Mouse (Mus musculus): ENCODE results near the gene Drc3.
"Not testable (repeated sequence)": the region's sequence is repeated elsewhere in the genome, so short reads cannot be mapped to it uniquely, and the experiment has no call there.

Gene Drc3

DNA sequence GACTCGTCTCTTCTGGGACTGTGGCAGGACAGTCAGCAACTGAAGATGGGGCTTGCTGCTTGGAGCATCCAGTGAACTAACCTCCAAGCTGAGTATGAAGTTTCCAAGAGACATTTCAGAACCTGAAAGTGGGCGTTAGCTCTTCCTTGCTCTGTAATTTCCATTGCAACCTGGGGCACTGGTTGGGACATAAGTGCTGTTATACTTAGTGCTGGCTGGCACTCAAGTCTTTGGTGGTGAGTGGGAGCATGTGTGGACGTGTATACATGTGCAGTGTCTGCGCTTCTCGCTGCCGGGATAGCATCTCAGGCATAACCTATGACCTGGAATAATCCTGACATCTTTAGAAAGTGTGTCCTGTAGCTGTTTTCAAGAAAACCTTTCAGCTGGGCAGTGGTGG is 38.2 kb downstream of the Drc3 start:
- no peak for DNase-seq (ENCODE audit: low spot score in 2 of 2)

DNA sequence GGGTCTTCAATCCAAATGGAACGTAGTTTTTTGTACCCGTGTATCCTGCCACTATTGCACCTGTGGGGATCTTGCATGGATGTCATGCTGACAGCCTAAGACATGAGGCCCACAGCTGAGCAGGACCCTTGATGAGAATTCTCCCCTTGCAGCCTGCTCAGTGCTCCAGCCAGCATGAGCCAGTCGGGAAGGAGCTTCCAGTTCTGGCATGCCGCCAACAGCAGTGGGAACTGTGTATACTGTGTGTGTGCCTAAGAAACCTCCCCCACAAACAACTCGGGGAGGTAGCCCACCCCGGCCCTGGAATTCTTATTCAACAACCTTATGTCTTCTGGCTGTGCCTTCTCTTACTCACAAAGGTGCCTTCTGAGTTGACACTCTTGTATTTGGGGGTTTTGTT is 43.4 kb downstream of the Drc3 start:
- peak in 1 of 2 experiments; percentile 5 for DNase-seq (ENCODE audit: low spot score in 2 of 2)

DNA sequence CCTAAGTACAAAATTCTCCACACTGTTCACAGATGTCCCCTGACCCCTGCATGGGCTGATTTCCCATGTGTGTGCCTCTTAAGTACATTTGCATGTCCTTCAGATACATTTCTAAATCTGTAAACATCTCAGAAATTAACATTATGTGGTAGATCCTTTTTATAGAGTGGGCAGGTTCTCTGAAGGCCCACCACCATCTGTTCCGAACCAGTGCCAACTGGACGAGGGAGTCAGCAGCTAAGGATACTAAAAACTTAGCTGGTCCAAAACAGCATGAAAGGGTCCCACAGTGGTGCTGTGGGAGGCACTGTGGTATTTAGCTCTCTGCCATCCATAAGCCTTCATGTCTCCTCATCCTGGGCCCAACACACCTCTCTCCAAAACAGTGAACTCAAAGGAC is 44.0 kb downstream of the Drc3 start:
- DNase-seq (ENCODE audit: low spot score in 2 of 2) = no peak

DNA sequence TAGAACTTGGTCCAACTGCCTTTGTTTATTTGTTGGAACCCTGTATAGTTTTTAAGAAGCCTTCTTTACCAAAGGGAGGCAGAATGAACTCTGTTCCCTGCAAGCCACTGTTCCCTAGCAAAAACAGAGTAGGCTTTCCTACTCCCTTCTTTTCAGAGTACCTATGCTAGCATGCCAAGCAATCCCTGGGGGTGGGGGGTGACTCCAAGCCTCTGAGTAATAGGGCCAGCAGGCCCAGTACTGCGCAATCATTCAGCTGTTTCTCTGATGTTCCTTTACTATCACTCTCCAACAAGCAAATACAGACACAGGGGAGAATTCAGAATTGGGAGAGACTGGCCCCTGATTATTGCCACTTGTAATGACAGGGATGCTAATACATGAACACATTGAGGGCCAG is 53.5 kb downstream of the Drc3 start:
- DNase-seq (ENCODE audit: low spot score in 2 of 2) = peak in 1 of 2 experiments; percentile 11

DNA sequence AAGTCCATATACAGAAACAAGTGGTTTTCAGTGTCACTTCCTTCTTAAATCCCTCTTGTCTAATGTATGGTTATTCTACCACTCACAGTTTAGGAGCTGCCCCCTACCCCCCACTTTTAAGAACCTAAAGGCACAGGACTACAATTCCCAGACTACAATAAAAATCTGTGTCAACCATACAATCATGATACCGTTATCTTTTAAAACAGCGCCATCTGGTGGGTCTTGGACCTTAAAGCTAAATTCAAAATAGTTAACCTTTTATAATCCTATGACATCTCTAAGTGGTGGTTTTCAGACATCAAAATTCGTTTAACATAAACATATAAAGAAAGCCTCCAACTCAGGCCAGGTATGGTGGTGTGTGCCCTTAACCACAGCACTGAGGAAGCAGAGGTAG is 59.0 kb downstream of the Drc3 start:
- peak; percentile 36 to 49 for DNase-seq (ENCODE audit: low spot score in 2 of 2)

DNA sequence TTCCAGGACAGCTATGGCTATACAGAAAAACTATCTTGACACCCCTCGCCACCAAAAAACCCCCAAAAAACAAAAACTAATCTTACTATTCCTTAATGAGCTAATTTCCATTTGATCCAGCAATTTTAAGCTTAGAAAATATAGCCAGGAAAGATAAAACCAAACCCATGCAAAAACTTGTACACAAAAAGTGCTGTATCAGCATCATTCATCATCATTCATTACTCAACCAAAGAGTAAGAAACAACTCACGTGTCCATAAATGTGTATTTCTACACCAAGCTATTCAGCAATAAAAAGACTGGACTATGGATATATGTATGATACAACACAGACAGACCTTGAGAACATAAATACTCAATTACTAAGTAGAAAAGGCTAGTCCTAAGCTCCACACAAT is 59.8 kb downstream of the Drc3 start:
- no peak for DNase-seq (ENCODE audit: low spot score in 2 of 2)

DNA sequence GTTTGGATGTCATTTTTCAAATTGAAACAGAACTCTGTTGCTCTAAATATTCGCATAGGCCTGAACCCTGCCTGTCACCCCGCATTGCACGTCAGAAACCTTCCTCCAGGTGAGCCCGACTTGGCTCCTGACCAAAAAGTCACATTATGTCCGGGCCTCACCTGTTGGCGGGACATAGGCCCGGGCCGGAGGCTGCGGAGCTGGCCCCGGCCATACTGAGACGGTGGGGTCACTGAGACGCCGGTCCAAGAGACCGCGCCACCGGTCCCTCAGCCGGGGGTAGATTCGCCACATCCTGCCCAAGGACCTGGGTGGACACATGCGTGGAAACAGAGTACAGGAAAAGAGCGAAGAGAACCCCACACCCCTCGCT is 63.4 kb downstream of the Drc3 start:
- DNase-seq (ENCODE audit: low spot score in 2 of 2) = no peak

DNA sequence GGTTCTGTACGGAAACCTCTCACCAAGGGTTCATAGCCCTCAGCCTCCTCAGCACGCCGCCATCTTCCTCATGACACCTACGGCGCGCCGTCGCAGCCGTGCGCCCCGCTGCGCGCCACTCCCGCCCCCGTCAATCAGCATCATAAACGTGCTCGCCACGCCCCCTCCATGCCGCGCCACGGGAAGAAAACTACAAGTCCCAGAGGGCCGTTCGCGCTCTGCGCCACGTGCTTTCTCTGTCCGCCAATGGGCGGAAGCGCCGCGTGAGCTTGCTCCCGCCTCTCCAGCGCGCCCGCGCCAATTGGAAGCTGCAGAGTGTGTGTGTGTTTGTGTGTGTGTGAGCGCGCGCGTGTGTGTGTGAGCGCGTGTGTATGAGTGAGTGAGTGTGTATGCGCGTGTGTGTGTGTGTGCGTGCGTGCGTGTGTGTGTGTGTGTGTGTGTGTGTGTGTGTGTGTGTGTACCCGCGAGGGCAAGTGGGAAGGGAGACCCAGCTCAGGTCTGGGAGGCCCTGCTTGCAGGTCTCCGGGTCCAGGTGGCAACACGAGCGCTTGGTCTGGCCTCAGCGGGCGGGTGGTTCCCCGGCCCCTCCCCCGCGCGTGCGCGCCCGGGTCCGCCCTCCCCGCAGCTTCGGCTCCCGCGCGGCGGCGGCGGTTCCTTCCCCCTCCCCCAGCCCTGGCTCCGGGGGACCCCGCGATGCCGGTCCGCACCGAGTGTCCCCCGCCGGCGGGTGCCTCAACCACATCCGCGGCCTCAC is 64.0 kb downstream of the Drc3 start, which contains the start of gene Gid4:
Gene Gid4, plus strand, starts transcription at position 183 of the 754 bp plus-strand sequence.
- DNase-seq (ENCODE audit: low spot score in 2 of 2) = peak; percentile 98

DNA sequence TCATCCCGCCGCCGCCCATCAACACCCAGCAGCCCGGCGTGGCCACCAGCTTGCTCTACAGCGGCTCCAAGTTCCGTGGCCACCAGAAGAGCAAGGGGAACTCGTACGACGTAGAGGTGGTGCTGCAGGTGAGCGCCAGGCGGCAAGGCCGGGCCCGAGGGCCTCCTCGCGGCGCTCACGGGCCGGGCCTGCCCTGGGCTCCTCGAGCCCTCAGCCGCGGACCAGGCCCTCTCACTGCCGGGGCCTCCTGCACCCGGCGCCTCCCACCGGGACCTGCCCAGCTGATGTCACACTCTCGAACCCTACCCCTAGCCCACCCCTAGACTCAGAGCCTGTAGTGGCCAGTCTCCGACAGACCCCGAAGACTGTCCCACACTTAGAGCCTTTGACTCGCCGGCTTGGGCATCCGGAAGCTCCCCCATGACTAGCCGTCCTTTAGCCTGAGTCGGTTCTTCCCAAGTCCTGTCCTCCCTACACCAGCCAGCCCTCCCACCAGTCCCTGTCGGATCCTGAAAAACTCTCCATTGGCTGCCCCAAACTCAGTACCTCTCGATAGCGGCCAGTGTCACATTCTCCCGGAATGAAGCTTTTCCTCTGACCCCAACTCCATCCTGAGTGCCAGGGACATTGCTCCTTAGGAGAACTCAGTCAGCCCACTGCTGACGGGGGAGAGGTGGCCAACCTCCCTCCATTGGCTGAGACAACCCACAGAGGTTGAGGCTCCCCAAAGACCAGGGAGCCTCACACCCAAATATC is 64.8 kb downstream of the Drc3 start, which contains the start of gene Atpaf2:
Gene Atpaf2, minus strand, starts transcription at position 741 of the 756 bp plus-strand sequence.
- DNase-seq (ENCODE audit: low spot score in 2 of 2) = peak; percentile 10 to 18

DNA sequence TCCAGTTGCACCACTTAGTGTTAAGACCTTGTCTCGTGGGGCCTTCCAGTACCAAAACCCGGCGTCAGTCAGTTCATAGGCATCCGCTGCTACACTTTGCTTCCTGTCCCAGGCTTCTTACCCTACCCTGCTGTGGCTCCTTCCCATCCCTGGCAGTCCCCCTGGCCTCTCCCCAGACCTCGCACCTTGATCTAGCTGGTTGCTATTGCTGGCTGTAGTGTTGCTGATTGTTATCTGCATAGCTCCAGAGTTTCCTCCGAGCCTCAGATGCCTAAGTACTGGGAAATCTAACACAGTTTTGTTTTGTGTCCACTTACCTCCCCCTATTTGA is 65.3 kb downstream of the Drc3 start:
- peak in 1 of 2 experiments; percentile 8 for DNase-seq (ENCODE audit: low spot score in 2 of 2)

DNA sequence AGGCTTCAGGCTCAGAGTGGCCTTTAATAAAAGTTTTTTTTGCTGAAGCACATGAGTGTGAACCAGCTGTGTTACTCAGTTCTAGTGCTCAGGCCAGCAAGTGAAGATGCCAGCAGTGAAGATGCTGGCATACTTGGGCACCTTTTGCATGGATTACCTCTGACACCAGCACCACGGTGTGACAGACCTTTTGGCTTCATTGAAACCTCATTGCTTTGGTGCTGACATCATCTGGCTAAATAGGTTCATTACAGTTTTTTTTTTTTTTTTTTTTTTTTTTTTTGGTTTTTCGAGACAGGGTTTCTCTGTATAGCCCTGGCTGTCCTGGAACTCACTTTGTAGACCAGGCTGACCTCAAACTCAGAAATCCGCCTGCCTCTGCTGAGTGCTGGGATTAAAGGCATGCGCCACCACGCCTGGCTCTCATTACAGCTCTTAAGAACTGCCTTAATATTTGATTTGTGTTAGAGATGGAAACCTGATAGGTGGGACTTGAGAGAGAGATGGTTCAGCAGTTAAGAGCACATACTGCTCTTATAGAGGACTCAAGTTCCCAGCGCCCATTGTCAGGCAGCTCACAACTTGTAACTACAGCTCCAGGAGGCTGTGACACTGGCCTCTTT is 69.0 kb downstream of the Drc3 start:
- DNase-seq (ENCODE audit: low spot score in 2 of 2) = no peak

DNA sequence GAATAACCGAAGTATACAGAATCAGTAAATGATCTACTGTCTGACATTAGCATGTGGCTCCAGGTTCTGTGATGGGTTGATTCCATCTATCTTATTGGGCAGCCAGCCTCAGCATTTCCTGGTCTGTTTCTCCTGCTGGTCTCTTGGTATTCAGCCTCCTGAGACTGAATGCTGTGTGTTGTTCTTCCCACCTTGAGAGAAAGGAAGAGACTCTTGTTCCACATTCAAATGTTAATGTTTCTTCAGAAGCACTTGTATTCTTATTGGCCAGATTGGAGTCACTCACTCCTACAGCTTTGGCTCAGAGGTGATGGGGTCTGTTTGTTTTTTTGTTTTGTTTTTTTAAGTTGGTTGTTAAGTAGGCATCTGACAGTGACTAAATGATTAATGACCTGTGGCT is 69.9 kb downstream of the Drc3 start:
- no peak for DNase-seq (ENCODE audit: low spot score in 2 of 2)

DNA sequence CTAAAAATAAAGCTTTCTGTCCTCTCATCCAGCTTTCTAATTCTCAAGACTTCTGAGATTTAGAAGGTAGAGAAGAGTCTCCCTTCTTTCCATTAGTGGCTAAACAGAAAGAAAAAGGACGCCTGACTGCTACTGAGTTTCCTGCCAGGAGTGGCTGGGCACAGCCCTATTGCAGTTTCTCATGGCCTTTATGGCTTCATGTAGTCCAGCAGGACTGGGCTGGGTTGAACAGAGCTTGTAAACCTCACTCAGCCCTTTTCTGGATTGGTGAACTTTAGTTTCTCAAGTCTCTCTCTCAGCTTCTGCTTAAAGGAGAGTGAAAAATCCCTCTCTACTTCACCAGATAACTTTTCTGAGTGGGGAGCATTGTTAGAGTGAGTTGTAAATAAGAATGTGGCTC is 73.3 kb downstream of the Drc3 start:
- no peak for DNase-seq (ENCODE audit: low spot score in 2 of 2)

DNA sequence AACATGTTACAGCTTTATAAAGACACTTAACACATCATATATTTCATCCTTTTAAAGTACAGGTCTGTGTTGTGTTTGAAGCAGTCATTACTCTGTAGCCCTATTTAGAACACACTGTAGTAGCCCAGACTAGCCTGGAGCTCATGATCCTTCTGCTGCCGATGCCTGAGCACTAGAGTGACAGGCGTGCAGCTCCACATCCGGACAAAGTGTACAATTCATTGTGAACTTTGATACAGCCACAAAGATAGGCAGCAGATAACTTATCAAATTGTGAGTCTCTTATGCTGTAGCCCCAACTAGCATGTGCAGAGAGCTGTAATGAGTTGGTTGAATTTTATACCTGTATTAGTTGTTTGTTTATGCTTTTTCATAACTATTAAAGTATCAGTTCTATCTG is 74.5 kb downstream of the Drc3 start:
- no peak for DNase-seq (ENCODE audit: low spot score in 2 of 2)

DNA sequence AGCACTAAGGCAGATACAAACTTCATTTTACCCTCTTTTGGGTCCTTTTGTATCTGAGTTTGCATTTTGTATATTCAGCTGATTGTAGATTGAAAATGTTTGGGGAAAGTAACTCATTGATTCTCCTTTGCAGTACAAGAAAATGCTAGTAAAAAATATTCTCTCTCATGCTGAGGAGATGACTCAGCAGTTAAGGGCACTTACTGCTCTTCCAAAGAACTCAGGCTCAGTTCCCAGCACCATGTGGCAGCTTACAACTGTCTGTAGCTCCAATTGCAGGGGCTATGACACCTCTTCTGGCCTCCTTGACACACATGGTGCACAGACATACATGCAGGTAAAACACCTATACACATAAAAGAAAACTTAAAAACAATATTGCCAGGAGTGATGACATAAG is 80.4 kb downstream of the Drc3 start:
- DNase-seq (ENCODE audit: low spot score in 2 of 2) = no peak

DNA sequence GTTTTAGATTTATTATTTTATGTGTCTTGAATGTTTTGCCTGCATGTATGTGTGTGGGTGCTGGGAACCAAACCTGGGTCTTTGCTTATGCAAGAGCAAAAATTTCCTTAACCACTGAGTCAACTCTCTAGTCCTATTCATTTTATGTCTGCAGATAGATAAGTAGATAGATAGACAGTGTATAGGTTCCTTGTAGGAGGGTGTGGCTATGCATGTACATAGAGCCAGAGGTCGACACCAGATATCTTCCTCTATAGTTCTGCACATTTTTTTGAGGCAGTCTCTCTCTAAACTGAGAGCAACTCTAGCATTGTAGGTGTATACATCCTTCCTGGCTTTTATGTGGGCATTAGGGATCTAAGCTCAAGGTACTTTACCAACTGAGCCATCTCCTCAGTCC is 82.0 kb downstream of the Drc3 start:
- no peak for DNase-seq (ENCODE audit: low spot score in 2 of 2)

DNA sequence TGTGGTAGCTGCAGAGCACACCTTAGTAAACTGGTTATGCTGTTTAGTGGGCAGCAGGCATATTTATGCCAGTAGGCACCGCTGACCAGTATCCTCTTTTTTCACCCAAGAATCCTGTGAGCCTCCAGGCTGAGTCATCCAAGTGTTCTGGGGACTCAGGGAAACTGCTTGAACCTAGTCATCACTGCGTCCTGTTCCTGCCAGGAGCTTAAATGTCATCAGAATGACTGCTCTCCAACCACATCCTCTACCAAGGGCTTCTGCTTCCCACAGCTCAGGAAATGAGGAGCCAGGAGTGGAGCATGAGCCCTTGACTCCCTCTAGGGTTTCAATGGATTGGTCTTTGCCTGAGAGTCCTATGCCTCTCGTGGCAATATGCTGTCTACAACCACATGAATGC is 83.5 kb downstream of the Drc3 start:
- DNase-seq (ENCODE audit: low spot score in 2 of 2) = no peak

DNA sequence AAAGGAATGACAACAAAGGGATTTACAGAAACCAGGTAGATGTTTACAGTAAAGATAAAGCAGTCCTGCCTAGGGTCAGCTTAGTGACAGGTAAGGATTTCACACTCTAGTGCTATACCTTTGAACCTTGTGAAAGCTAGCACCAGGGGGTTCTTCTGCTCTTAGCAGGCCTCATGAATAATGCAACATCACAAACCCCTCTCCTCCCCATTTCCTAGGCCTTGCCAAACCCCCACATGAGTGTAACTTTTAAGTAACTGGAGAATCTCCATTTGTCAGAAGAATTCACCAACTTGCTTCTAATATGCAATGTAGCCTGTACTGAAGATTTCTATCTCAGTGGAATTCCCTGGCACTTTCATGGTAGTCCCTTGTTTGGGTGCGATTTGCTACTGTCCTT is 86.5 kb downstream of the Drc3 start:
- DNase-seq (ENCODE audit: low spot score in 2 of 2) = not testable (repeated sequence)

DNA sequence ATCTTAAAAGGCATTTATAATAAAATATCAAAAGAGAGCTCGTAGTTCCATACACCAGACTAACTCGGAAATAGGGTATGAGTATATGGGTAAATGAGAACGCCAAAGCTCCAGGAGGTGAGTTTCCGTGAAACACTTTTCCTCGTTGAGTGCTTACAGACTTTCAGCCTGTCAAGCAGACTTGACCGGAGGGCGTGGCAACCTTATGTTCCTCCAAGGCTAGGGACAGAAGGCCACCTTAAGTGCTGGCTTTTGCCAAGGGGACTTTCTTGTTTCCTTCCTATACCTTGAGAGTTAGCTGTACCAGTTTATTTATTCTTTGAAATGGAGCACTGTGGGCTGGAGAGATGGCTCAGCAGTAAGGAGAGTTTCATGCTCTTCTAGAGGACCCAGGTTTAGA is 87.0 kb downstream of the Drc3 start:
- no peak for DNase-seq (ENCODE audit: low spot score in 2 of 2)

DNA sequence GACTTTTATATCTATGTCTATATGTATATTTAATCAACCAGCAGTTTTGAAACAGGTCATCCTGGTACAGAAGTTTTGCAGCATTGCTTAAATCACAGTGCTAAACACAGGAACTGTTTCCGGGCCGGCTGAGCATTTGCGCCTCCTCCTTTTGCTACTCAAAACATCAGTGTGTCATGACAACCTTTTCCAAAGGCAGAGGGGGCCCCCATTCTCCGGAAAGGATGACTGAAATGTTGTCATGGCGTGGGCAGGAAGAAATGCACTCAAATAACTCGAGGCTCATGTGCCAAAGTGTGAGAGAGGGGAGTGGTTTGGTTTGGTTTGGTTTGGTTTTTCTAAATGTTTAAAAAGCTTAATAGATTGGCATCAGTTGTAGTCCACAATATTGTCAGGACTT is 89.8 kb downstream of the Drc3 start:
- DNase-seq (ENCODE audit: low spot score in 2 of 2) = no peak
